Mouse (Mus musculus) stomach, postnatal 0 days (tissue): ENCODE measurements around the gene Olfr250.

Experiments used
- CTCF ChIP-seq: IDR thresholded peaks from 2 replicates; pipeline ENCODE4 v1.5.1; 2016; ENCODE audit warnings: antibody characterized with exemption, low read depth, mild to moderate bottlenecking, moderate library complexity
- EP300 ChIP-seq: optimal IDR thresholded peaks from 2 replicates; pipeline ENCODE3; 2016; ENCODE audit warnings: antibody characterized with exemption

DNA sequence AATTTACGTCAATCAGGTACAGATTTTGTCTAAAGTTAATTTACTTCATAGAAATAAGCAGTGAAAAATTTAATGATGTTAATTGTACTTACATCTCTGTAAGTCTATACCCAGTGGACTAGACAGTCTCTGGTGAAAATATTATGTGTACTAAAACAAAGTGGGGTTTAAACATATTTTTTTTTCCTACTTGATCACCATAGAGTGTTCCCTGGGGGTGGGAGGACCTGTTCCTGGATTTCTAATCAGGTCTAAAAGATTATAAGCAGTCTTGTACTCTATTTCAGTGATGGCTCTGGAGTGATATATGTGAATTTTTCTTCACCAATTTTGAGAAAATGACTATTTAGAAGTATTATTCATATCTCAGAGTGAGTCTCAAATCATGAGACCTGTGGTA lies 34.7 kb downstream of the Olfr250 start, which contains the start of gene Olfr147:
- no peak for TF ChIP-seq CTCF
- no peak for TF ChIP-seq EP300
